Mouse (Mus musculus): Measurements from ENCODE around the gene Mfrp.

DNA sequence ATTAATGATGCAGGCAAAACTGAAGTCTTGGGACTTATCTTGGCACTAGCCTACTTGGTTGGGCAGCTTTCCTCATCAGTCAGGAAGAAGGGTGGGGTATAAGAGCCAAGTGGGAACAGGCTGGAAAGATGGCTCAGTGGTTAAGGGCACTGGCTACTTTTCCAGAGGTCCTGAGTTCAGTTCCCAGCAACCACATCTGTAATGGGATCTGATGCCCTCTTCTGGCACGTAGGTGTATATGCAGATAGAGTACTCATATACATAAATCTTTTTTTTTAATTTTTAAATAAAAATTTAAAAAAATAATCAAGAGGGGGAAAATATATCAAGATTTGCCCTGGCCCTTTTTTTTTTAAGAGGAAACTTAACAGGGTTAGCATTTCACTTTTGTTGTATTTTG is 36.4 kb upstream of the Mfrp start:
- TF ChIP-seq CTCF (IDR thresholded peaks at IDR 0.05; ENCODE audit: low read depth, low read length) (0 out of 2 replicates have a peak, but pooled peaks have one; percentile 4), POLR2A (IDR thresholded peaks at IDR 0.05; ENCODE audit: extremely low read depth, insufficient read depth, low read length) (no peak)

Measured in liver, adult 2 months (tissue).